Mouse (Mus musculus) adrenal gland, postnatal 4 days (tissue): ENCODE results near the gene Gcg. TPM values are rescaled to one million over a fixed set of nuclear protein-coding genes. Genes with fewer than 3 reads are reported as not detected.

Experiments used
- DNase-seq, 2 experiments: peaks; one replicate each; pipeline ENCODE4 v3.0.0; 2021 to 2022; ENCODE audit warnings: low spot score in 2 of 2, mixed read lengths in 2 of 2
- total RNA-seq, 2 experiments: library from RNA; stranded (reverse); gene quantifications; 2 replicates each; pipeline ENCODE4 v1.2.3; 2021

Gcg gene
- total RNA-seq, 2 experiments from 2014 or later, result 240 TPM; not detected in 1

- no peak for DNase-seq
These were observed 23.2 kb downstream of the Gcg start for GRCm38 (mm10) chr2:62460231-62460710.

- no peak for DNase-seq
These were observed 23.9 kb downstream of the Gcg start for GRCm38 (mm10) chr2:62459241-62460174.

- DNase-seq, result no peak
These were observed 25.4 kb downstream of the Gcg start for GRCm38 (mm10) chr2:62458070-62458469.

- DNase-seq, result no peak
These were observed 28.5 kb downstream of the Gcg start for GRCm38 (mm10) chr2:62454991-62455390.

- no peak for DNase-seq
These were observed 29.4 kb downstream of the Gcg start for GRCm38 (mm10) chr2:62454033-62454432.

- no peak for DNase-seq
These were observed 33.1 kb downstream of the Gcg start for GRCm38 (mm10) chr2:62450364-62450763.

GRCm38 (mm10) chr2:62449692-62450346 is 33.6 kb downstream of the Gcg start:
- DNase-seq, result no peak

- DNase-seq, result no peak
These were observed 42.5 kb downstream of the Gcg start for GRCm38 (mm10) chr2:62440802-62441544.

GRCm38 (mm10) chr2:62440083-62440482 is 43.4 kb downstream of the Gcg start:
- DNase-seq, result no peak

- DNase-seq, result no peak
These were observed 52.1 kb downstream of the Gcg start for GRCm38 (mm10) chr2:62431245-62431795.

- no peak for DNase-seq
These were observed 57.5 kb downstream of the Gcg start for GRCm38 (mm10) chr2:62425941-62426340.

Other genes starting within 250 kb of the Gcg start
- gene Dpp4, start 71.4 kb downstream of the Gcg start, total RNA-seq, result 10 to 100 TPM in 1 of 2 experiments, 1 to 10 TPM in 1; 4.4 to 26.4 TPM
- 10 to 100 TPM; 10.3 to 12.0 TPM for gene Fap, start 90.4 kb upstream of the Gcg start, total RNA-seq
- gene Ifih1, start 162.6 kb upstream of the Gcg start, total RNA-seq, result 10 to 100 TPM in 1 of 2 experiments, 1 to 10 TPM in 1; 8.8 to 10.6 TPM
- 10 to 100 TPM in 1 of 2 experiments, 1 to 10 TPM in 1; 6.2 to 10.4 TPM for gene Gca, start 180.6 kb upstream of the Gcg start, total RNA-seq